Mouse (Mus musculus): ENCODE measurements around the gene Rbfox2. TPM values are rescaled to one million over a fixed set of nuclear protein-coding genes. Genes with fewer than 3 reads are reported as not detected.

The Rbfox2 gene
- polyA plus RNA-seq, 1 experiment from 2014 or later = 67.8 TPM

- peak overlapping the region; percentile 6; the same call in 1 of the 2 replicates for H3K4me2 ChIP-seq (ENCODE audit: low read length)
- no peak overlapping the region for H3K4me3 ChIP-seq (ENCODE audit: low read depth, low read length)
- H3K27me3 ChIP-seq (replicated peaks; ENCODE audit: control insufficient read depth, insufficient read depth, low read length) = no peaks in the 10 kb centered on the region
- 0 out of 2 replicates have a peak, but pooled peaks have one; percentile 28 for ATAC-seq (replicated peaks; ENCODE audit: low FRiP score, low TSS enrichment, low read depth)
- 13% methylated on average over 2 of the region's 2 CpGs for WGBS
- H3K4me1 ChIP-seq (replicated peaks; ENCODE audit: control insufficient read depth, insufficient read depth, low read length) = peaks cover 26% of the 10 kb centered on the region
- H3K36me3 ChIP-seq (ENCODE audit: control insufficient read depth, insufficient read depth, low read length) = no peaks in the 10 kb centered on the region
- peak; percentile 81 for DNase-seq (ENCODE audit: low spot score)
- H3K27ac ChIP-seq (ENCODE audit: low read depth) = peak overlapping the region; percentile 34
- H3K9ac ChIP-seq (ENCODE audit: low read length) = no peak overlapping the region
- no peaks in the 10 kb centered on the region for H3K9me3 ChIP-seq (ENCODE audit: control insufficient read depth, low read length)
Measured at GRCm38 (mm10) chr15:77202223-77202622, 104.6 kb downstream of the Rbfox2 start.

- Histone ChIP-seq H3K4me3 (ENCODE audit: low read depth, low read length) (no peak overlapping the region), H3K36me3 (ENCODE audit: control insufficient read depth, insufficient read depth, low read length) (no peaks in the 10 kb centered on the region), H3K9ac (ENCODE audit: low read length) (no peak overlapping the region), H3K27ac (ENCODE audit: low read depth) (no peak overlapping the region), H3K4me1 (replicated peaks; ENCODE audit: control insufficient read depth, insufficient read depth, low read length) (peaks cover 31% of the 10 kb centered on the region), H3K27me3 (replicated peaks; ENCODE audit: control insufficient read depth, insufficient read depth, low read length) (no peaks in the 10 kb centered on the region), H3K4me2 (ENCODE audit: low read length) (no peak overlapping the region), H3K9me3 (ENCODE audit: control insufficient read depth, low read length) (no peaks in the 10 kb centered on the region)
- WGBS = 72% methylated on average over 5 of the region's 5 CpGs
- ATAC-seq (replicated peaks; ENCODE audit: low FRiP score, low TSS enrichment, low read depth) = no peak
- peak; percentile 51 for DNase-seq (ENCODE audit: low spot score)
Measured at GRCm38 (mm10) chr15:77196827-77197226, 110.0 kb downstream of the Rbfox2 start.

GRCm38 (mm10) chr15:77196001-77196400 lies 110.8 kb downstream of the Rbfox2 start:
- H3K4me1 ChIP-seq (replicated peaks; ENCODE audit: control insufficient read depth, insufficient read depth, low read length) = peaks cover 26% of the 10 kb centered on the region
- no peak for ATAC-seq (replicated peaks; ENCODE audit: low FRiP score, low TSS enrichment, low read depth)
- no peak for DNase-seq (ENCODE audit: low spot score)
- no peaks in the 10 kb centered on the region for H3K9me3 ChIP-seq (ENCODE audit: control insufficient read depth, low read length)
- WGBS = 79% methylated on average over 2 of the region's 2 CpGs
- no peak overlapping the region for H3K27ac ChIP-seq (ENCODE audit: low read depth)
- no peak overlapping the region for H3K4me2 ChIP-seq (ENCODE audit: low read length)
- no peaks in the 10 kb centered on the region for H3K27me3 ChIP-seq (replicated peaks; ENCODE audit: control insufficient read depth, insufficient read depth, low read length)
- no peak overlapping the region for H3K9ac ChIP-seq (ENCODE audit: low read length)
- H3K36me3 ChIP-seq (ENCODE audit: control insufficient read depth, insufficient read depth, low read length) = no peaks in the 10 kb centered on the region
- H3K4me3 ChIP-seq (ENCODE audit: low read depth, low read length) = no peak overlapping the region

- H3K4me3 ChIP-seq (ENCODE audit: low read depth, low read length) = no peak overlapping the region
- H3K9me3 ChIP-seq (ENCODE audit: control insufficient read depth, low read length) = no peaks in the 10 kb centered on the region
- no peak overlapping the region for H3K4me2 ChIP-seq (ENCODE audit: low read length)
- no peaks in the 10 kb centered on the region for H3K27me3 ChIP-seq (replicated peaks; ENCODE audit: control insufficient read depth, insufficient read depth, low read length)
- WGBS = 39% methylated on average over 14 of the region's 14 CpGs
- peak overlapping the region; percentile 78 for H3K27ac ChIP-seq (ENCODE audit: low read depth)
- DNase-seq (ENCODE audit: low spot score) = no peak
- ATAC-seq (replicated peaks; ENCODE audit: low FRiP score, low TSS enrichment, low read depth) = no peak
- H3K4me1 ChIP-seq (replicated peaks; ENCODE audit: control insufficient read depth, insufficient read depth, low read length) = peaks cover 26% of the 10 kb centered on the region
- no peaks in the 10 kb centered on the region for H3K36me3 ChIP-seq (ENCODE audit: control insufficient read depth, insufficient read depth, low read length)
- H3K9ac ChIP-seq (ENCODE audit: low read length) = no peak overlapping the region
Measured at GRCm38 (mm10) chr15:77192154-77192935, 114.5 kb downstream of the Rbfox2 start.

GRCm38 (mm10) chr15:77186096-77186495 lies 120.7 kb downstream of the Rbfox2 start:
- no peak overlapping the region for H3K4me2 ChIP-seq (ENCODE audit: low read length)
- no peaks in the 10 kb centered on the region for H3K4me1 ChIP-seq (replicated peaks; ENCODE audit: control insufficient read depth, insufficient read depth, low read length)
- DNase-seq (ENCODE audit: low spot score) = no peak
- H3K9ac ChIP-seq (ENCODE audit: low read length) = no peak overlapping the region
- no peaks in the 10 kb centered on the region for H3K36me3 ChIP-seq (ENCODE audit: control insufficient read depth, insufficient read depth, low read length)
- WGBS = 96% methylated on average over 1 of the region's 1 CpGs
- H3K27me3 ChIP-seq (replicated peaks; ENCODE audit: control insufficient read depth, insufficient read depth, low read length) = no peaks in the 10 kb centered on the region
- no peak overlapping the region for H3K4me3 ChIP-seq (ENCODE audit: low read depth, low read length)
- H3K27ac ChIP-seq (ENCODE audit: low read depth) = no peak overlapping the region
- peaks cover 3% of the 10 kb centered on the region; the same call in 1 of the 2 replicates for H3K9me3 ChIP-seq (ENCODE audit: control insufficient read depth, low read length)
- ATAC-seq (replicated peaks; ENCODE audit: low FRiP score, low TSS enrichment, low read depth) = no peak

GRCm38 (mm10) chr15:77185614-77186013 lies 121.2 kb downstream of the Rbfox2 start:
- H3K4me2 ChIP-seq (ENCODE audit: low read length) = no peak overlapping the region
- WGBS = 44% methylated on average over 5 of the region's 5 CpGs
- DNase-seq (ENCODE audit: low spot score) = no peak
- H3K27ac ChIP-seq (ENCODE audit: low read depth) = no peak overlapping the region
- no peaks in the 10 kb centered on the region for H3K4me1 ChIP-seq (replicated peaks; ENCODE audit: control insufficient read depth, insufficient read depth, low read length)
- H3K27me3 ChIP-seq (replicated peaks; ENCODE audit: control insufficient read depth, insufficient read depth, low read length) = no peaks in the 10 kb centered on the region
- peaks cover 3% of the 10 kb centered on the region; the same call in 1 of the 2 replicates for H3K9me3 ChIP-seq (ENCODE audit: control insufficient read depth, low read length)
- H3K9ac ChIP-seq (ENCODE audit: low read length) = no peak overlapping the region
- no peak overlapping the region for H3K4me3 ChIP-seq (ENCODE audit: low read depth, low read length)
- ATAC-seq (replicated peaks; ENCODE audit: low FRiP score, low TSS enrichment, low read depth) = no peak
- H3K36me3 ChIP-seq (ENCODE audit: control insufficient read depth, insufficient read depth, low read length) = no peaks in the 10 kb centered on the region

- Histone ChIP-seq H3K4me3 (ENCODE audit: low read depth, low read length) (no peak overlapping the region), H3K4me1 (replicated peaks; ENCODE audit: control insufficient read depth, insufficient read depth, low read length) (no peaks in the 10 kb centered on the region), H3K36me3 (ENCODE audit: control insufficient read depth, insufficient read depth, low read length) (no peaks in the 10 kb centered on the region), H3K27ac (ENCODE audit: low read depth) (no peak overlapping the region), H3K27me3 (replicated peaks; ENCODE audit: control insufficient read depth, insufficient read depth, low read length) (no peaks in the 10 kb centered on the region), H3K9ac (ENCODE audit: low read length) (no peak overlapping the region), H3K9me3 (ENCODE audit: control insufficient read depth, low read length) (peaks cover 3% of the 10 kb centered on the region; the same call in 1 of the 2 replicates), H3K4me2 (ENCODE audit: low read length) (no peak overlapping the region)
- DNase-seq (ENCODE audit: low spot score) (no peak), ATAC-seq (replicated peaks; ENCODE audit: low FRiP score, low TSS enrichment, low read depth) (no peak)
- WGBS = 80% methylated on average over 5 of the region's 5 CpGs
Measured at GRCm38 (mm10) chr15:77182800-77183199, 124.0 kb downstream of the Rbfox2 start.

- Histone ChIP-seq H3K36me3 (ENCODE audit: control insufficient read depth, insufficient read depth, low read length) (no peaks in the 10 kb centered on the region), H3K4me2 (ENCODE audit: low read length) (no peak overlapping the region), H3K4me3 (ENCODE audit: low read depth, low read length) (no peak overlapping the region), H3K4me1 (replicated peaks; ENCODE audit: control insufficient read depth, insufficient read depth, low read length) (peaks cover 7% of the 10 kb centered on the region; the same call in 1 of the 2 replicates), H3K9me3 (ENCODE audit: control insufficient read depth, low read length) (no peaks in the 10 kb centered on the region), H3K9ac (ENCODE audit: low read length) (no peak overlapping the region), H3K27ac (ENCODE audit: low read depth) (no peak overlapping the region), H3K27me3 (replicated peaks; ENCODE audit: control insufficient read depth, insufficient read depth, low read length) (no peaks in the 10 kb centered on the region)
- DNase-seq (ENCODE audit: low spot score) (no peak), ATAC-seq (replicated peaks; ENCODE audit: low FRiP score, low TSS enrichment, low read depth) (no peak)
- 77% methylated on average over 5 of the region's 5 CpGs for WGBS
Measured at GRCm38 (mm10) chr15:77174018-77174417, 132.8 kb downstream of the Rbfox2 start.

GRCm38 (mm10) chr15:77172414-77172813 lies 134.4 kb downstream of the Rbfox2 start:
- peaks cover 7% of the 10 kb centered on the region; the same call in 1 of the 2 replicates for H3K4me1 ChIP-seq (replicated peaks; ENCODE audit: control insufficient read depth, insufficient read depth, low read length)
- H3K4me2 ChIP-seq (ENCODE audit: low read length) = no peak overlapping the region
- ATAC-seq (replicated peaks; ENCODE audit: low FRiP score, low TSS enrichment, low read depth) (no peak), DNase-seq (ENCODE audit: low spot score) (no peak)
- H3K9ac ChIP-seq (ENCODE audit: low read length) = no peak overlapping the region
- 70% methylated on average over 3 of the region's 3 CpGs for WGBS
- no peak overlapping the region for H3K27ac ChIP-seq (ENCODE audit: low read depth)
- H3K9me3 ChIP-seq (ENCODE audit: control insufficient read depth, low read length) = no peaks in the 10 kb centered on the region
- H3K4me3 ChIP-seq (ENCODE audit: low read depth, low read length) = no peak overlapping the region
- H3K36me3 ChIP-seq (ENCODE audit: control insufficient read depth, insufficient read depth, low read length) = no peaks in the 10 kb centered on the region
- H3K27me3 ChIP-seq (replicated peaks; ENCODE audit: control insufficient read depth, insufficient read depth, low read length) = no peaks in the 10 kb centered on the region
